Mouse (Mus musculus): ENCODE results near the gene Hyal5.

The Hyal5 gene

GRCm38 (mm10) chr6:24857697-24858096, at the start of gene Hyal5:
Gene Hyal5, plus strand, starts transcription at chr6:24857997.
- DNase-seq (ENCODE audit: low spot score in 2 of 2) = no peak

- DNase-seq (ENCODE audit: low spot score in 2 of 2) = no peak
Measured at GRCm38 (mm10) chr6:24822070-24822469, 35.7 kb upstream of the Hyal5 start.

DNA sequence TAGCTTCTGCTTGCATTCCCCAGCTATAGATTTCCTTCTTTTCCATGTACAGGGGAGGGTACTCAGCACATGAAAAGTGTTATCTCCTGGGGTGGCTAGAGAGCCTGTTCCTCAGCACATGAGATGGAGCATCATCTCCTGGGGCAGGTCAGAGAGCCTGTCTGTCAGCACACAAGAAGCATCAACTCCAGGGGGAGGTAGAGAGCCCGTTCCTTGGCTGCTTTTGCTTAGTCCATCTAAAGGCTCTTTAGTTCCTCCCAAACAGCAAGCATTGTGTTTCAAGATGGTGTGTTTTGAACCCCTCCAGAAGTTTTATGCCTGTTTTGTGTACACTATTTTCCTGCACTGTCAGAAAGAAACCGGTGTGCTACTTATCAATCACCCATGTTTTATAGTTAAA, 2.5 kb downstream of the Hyal5 start:
- no peak for DNase-seq (ENCODE audit: low spot score in 2 of 2)

- no peak for DNase-seq (ENCODE audit: low spot score in 2 of 2)
Measured at GRCm38 (mm10) chr6:24863649-24864048, 5.9 kb downstream of the Hyal5 start.

DNA sequence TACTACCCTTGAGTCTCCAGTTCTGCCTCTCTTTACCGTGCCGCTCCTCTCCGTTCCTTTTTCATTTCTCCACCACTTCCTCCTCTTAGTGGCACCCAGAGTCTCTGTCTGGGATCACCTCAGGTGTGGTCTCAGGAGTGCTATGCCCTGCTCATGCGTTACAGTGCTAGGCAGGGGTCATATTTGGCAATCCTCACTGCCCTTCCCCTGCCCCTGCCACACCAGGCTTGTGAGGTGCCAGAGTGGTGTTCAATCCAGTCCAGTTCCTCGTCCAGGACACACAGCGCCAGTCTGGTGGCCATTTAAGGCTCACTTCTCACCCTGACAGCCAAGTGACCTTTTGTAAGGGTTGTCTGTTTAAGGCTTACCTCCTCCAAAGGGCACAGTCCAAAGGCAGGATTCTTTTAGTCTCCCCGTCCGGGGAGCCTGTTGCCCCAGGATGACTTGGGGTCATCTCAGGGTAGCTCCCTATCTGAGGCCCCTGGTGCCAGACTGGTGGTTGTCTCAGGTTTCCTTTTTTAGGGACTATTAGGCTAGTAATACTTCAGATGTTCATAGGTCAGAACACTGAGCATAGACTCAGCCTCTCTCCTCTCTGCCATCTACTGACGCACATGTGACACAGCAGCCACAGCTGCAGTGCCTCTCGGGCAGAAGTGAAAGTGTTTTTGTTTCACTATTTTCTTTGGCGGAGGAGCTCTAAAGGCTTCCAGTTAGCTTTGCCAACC, 36.5 kb downstream of the Hyal5 start:
- peak in 1 of 2 experiments; percentile 26 for DNase-seq (ENCODE audit: low spot score in 2 of 2)

- no peak for DNase-seq (ENCODE audit: low spot score in 2 of 2)
Measured at GRCm38 (mm10) chr6:24894874-24895183, 37.0 kb downstream of the Hyal5 start.

GRCm38 (mm10) chr6:24905101-24905500, 47.3 kb downstream of the Hyal5 start:
- DNase-seq (ENCODE audit: low spot score in 2 of 2) = no peak

- no peak for DNase-seq (ENCODE audit: low spot score in 2 of 2)
Measured at GRCm38 (mm10) chr6:24907824-24908223, 50.0 kb downstream of the Hyal5 start.

- DNase-seq (ENCODE audit: low spot score in 2 of 2) = no peak
Measured at GRCm38 (mm10) chr6:24910016-24910727, 52.4 kb downstream of the Hyal5 start.

- no peak for DNase-seq (ENCODE audit: low spot score in 2 of 2)
Measured at GRCm38 (mm10) chr6:24910728-24911105, 52.9 kb downstream of the Hyal5 start.

DNA sequence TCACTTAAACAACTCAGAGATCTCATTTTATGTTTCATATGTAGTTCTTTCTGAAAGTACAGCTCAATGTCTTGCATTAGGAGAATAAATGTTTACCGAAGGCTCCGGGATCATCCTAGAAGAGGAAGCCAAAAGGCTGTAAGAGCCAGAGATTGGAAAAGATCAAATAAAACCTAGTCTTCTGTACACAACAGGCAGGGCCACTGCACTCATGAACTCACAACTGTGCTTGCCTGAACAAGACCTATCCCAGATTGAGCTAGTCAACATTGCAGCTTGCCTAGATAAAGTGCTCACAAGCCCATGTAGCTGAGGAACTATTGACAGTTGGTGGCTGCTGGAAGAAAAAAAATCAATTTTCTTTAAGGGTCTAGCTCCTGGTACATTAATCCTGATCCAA, 55.8 kb downstream of the Hyal5 start:
- DNase-seq (ENCODE audit: low spot score in 2 of 2) = peak in 1 of 2 experiments; percentile 28

DNA sequence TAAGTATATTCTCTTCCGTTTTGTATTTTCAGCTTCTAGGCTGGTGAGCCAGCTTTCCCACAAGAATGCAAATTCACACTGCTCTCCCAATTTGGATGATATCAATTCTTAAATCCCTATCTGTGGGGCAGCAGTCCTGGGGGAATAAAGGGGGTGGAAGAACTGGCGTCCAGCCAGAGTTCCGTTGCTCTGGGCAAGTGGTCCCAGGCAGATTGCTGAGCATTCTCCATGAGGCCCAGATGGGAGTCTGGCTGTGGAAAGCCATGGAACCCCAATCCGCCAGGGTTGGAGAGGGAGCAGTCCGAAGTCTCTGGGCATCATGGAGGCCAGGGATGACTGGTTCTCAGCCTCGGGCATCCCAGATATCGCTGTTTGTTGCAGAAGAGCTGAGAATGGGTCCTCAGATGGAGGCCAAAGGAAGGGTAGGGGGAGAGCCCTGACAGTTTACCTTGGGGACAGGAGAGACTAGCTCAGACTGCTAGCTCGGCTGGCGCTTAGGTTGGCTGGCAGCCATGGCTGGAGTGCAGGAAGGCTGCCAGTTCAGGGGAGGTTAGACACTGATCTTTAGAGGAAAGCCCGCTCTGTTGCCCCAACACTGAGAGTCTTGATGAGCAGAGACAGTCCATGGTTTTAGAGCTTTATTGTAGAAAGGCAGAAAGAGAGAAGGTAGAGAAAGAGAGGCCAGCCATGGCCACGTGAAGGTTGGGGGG, 67.4 kb downstream of the Hyal5 start:
- DNase-seq (ENCODE audit: low spot score in 2 of 2) = no peak

Measured in urinary bladder, postnatal 36 days (tissue).